Mouse (Mus musculus) liver, embryonic 14.5 days (tissue): ENCODE measurements around the gene Grtp1.

Experiments used
- CTCF ChIP-seq: IDR thresholded peaks from 2 replicates; pipeline ENCODE4 v1.5.1; 2016; ENCODE audit warnings: antibody characterized with exemption, low read depth, control low read depth
- EP300 ChIP-seq: IDR thresholded peaks from 2 replicates; pipeline ENCODE4 v1.6.1; 2016; ENCODE audit warnings: antibody characterized with exemption, low read depth

DNA sequence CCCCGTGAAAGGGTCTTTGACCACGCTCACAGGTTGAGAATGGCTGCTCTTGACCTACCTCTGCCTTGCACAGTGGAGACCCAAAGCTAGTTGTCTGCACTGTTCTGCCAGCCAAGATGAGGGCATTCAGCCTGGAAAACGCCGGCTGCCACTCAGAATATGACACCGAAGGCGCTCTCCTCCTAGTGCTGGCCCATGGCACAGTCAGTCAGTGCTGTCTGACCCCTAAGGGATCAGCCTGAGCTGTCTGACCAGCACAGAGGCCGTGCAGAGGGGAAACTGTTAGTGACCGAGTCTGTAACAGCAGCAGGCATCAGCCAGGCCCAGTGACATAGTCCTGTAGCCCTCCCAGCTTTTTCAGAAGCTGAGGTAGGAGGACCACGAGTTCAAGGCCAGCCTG lies 13.2 kb downstream of the Grtp1 start:
- TF ChIP-seq CTCF (no peak), EP300 (no peak)
